Mouse (Mus musculus): Measurements from ENCODE around the gene Kcna1.

The Kcna1 gene

GRCm38 (mm10) chr6:126599201-126599995 is 46.8 kb downstream of the Kcna1 start:
- DNase-seq (ENCODE audit: low spot score in 2 of 2): peak; percentile 29 to 57

GRCm38 (mm10) chr6:126597741-126598140 is 48.4 kb downstream of the Kcna1 start:
- DNase-seq (ENCODE audit: low spot score in 2 of 2): no peak

- peak in 1 of 2 experiments; percentile 24 for DNase-seq (ENCODE audit: low spot score in 2 of 2)
These were observed 50.2 kb downstream of the Kcna1 start for GRCm38 (mm10) chr6:126595805-126596629.

GRCm38 (mm10) chr6:126595130-126595529 is 51.1 kb downstream of the Kcna1 start:
- no peak for DNase-seq (ENCODE audit: low spot score in 2 of 2)

- peak; percentile 22 to 45 for DNase-seq (ENCODE audit: low spot score in 2 of 2)
These were observed 51.8 kb downstream of the Kcna1 start for GRCm38 (mm10) chr6:126594365-126594764.

GRCm38 (mm10) chr6:126593336-126593735 is 52.8 kb downstream of the Kcna1 start:
- DNase-seq (ENCODE audit: low spot score in 2 of 2): no peak

All from frontal cortex, postnatal 10 days (tissue).